Mouse (Mus musculus) granulocyte monocyte progenitor cell, adult 5-6 weeks (primary cell): Measurements from ENCODE around the gene Sectm1a. TPM values are rescaled to one million over a fixed set of nuclear protein-coding genes. Genes with fewer than 3 reads are reported as not detected.
A peak's percentile ranks its signal among the peaks of the same experiment; 100 is the strongest.
"Not testable (repeated sequence)": the region's sequence is repeated elsewhere in the genome, so short reads cannot be mapped to it uniquely, and the experiment has no call there.

Experiments used
- ATAC-seq: replicated peaks from 2 replicates; pipeline ENCODE4 v1.8.0; 2016; ENCODE audit warnings: mild to moderate bottlenecking, moderate TSS enrichment, inconsistent platforms; ENCODE audit not compliant: poor library complexity, severe bottlenecking
- total RNA-seq, 2 experiments: library from RNA; stranded (forward) in 1 of 2; stranded (reverse) in 1 of 2; fragments of 200-712, 200-1000 nt in 1 of 2; fragments of >200 nt in 1 of 2; fragmentation: Nextera tagmentation in 1 of 2; gene quantifications; 2 replicates each; pipeline ENCODE4 v1.2.3; 2014 to 2017

Sectm1a gene
- total RNA-seq, 2 experiments from 2014 or later = not detected

DNA sequence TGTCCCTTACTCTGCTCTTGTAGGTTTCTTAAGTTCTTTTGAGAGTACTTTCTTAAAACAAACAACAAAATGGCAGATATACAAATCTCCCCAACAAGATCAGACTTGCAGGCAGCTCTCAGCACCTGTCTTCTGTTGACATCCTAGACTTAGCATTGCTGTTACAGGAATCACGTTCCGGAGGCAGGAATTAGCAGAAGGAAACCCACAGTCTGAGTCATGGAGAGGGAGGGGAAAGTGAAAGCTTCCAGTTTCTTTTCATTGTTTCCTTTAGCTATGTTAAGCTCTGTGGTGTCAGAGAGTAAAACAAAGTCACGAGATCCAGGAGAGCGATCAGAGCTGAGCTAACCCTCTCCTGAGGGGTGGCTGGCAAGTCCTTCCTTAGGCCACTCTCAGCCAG, 9.9 kb upstream of the Sectm1a start:
- ATAC-seq = peak; percentile 52

- ATAC-seq = no peak
Measured at GRCm38 (mm10) chr11:121089756-121090546, 8.9 kb upstream of the Sectm1a start.

- no peak for ATAC-seq
Measured at GRCm38 (mm10) chr11:121088997-121089396, 8.0 kb upstream of the Sectm1a start.

DNA sequence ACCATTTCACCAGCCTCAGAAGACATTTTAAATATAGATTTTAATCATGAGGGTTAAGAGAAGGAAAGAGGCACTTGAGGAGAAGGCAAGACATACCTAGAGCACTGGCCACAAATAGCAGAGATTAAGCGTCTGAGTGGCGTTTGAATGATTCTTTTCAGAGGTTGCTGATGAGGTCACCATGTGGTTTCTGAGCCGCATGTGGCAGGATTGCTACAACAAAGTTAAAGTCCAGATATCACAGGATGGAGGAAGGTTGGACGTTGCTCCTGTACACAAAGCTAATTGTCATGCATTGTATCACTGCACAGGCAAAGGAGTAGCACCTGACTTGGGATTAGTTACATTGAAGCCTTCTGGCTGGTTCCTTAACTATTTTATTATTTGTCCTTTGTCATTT, 5.3 kb upstream of the Sectm1a start:
- no peak for ATAC-seq

DNA sequence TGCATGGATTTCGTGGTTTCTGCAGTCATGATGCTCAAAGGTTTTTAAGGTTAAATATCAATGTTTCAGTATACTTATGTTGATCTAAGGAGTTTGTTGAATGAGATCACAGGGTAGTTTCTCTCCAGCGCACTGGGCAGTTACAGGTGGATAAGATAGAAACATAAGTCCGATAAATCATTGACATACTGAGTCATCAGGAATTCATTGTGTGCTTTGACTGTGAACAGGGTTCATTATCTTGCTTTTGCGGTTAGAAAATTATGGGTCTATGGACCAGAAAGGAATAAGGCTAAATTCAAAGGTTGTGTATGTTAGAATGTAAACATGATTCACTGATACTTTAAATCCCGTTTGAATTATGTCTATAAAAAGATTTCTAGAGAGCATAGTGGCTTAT, 4.2 kb upstream of the Sectm1a start:
- ATAC-seq = no peak

- peak; percentile 74 for ATAC-seq
Measured at GRCm38 (mm10) chr11:121082857-121083500, 2.0 kb upstream of the Sectm1a start.

DNA sequence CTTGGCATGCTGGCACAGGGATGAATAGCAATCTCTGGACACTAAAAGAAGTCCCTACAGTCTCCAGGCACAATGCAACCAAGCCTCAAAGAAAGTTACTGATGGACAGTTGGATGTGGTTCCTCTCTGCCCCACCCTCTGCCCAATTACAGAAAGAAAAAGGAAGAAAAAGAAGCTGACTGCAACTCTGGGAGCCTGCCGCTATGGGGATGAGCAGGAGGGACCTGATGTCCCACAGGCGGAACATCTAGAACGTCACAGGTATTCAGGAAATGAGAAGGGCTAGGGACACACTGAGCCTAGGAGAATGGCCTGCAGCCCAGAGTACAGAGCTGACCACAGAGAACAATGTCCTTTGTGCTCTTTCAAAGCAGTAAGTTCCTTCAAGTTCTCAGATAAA, 1.2 kb upstream of the Sectm1a start:
- peak; percentile 51 for ATAC-seq

- no peak for ATAC-seq
Measured at GRCm38 (mm10) chr11:121080330-121080729, 690 bp downstream of the Sectm1a start.

- ATAC-seq = peak; percentile 62
Measured at GRCm38 (mm10) chr11:121075655-121076054, 5.4 kb downstream of the Sectm1a start.

GRCm38 (mm10) chr11:121069662-121070061, 11.4 kb downstream of the Sectm1a start:
- not testable (repeated sequence) for ATAC-seq

GRCm38 (mm10) chr11:121067895-121068294, 13.1 kb downstream of the Sectm1a start:
- no peak for ATAC-seq

DNA sequence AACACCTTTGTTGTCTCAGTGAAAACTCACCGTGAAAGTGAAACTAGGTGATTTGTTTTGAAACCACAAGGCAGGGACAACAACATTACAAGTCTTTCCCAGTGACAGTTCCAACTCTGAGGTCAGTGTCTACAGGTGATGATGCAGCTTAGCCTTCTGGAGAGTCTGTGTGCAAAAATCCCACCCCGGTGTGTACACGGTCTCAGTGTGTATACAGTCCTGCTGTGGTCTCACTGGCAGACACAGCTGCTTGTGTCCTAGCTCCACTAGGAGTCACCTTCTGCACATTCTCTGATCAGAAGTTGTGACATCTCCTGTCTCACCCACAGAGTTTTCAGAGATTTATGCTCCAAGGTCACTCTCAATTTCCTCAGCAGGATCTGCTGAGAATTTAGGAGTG, 16.8 kb downstream of the Sectm1a start:
- no peak for ATAC-seq

DNA sequence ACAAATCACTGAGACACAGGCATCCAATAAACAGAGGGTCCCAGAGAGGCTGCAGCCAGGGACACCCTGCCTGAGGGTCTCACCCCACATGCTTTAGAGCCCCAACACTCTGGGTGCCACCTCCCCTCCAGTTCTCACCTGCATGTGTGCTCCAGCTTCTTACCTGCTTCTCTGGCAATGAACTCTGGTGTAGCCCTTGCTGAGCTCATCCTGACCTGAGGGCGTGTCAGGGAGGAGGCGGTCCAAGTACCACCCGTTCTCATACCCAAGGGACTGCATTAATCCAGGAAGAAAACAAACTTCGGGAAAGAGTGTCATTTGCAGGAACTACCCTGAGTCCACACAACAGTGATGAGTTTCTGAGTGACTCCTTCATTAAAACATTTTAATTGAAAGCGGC, 17.6 kb downstream of the Sectm1a start, which contains the start of gene Sectm1b:
TSS of gene Sectm1b (minus strand) at position 191 of the 400 bp plus-strand sequence.
- ATAC-seq = no peak

GRCm38 (mm10) chr11:121061615-121062014, 19.4 kb downstream of the Sectm1a start:
- no peak for ATAC-seq

- ATAC-seq = not testable (repeated sequence)
Measured at GRCm38 (mm10) chr11:121060401-121061067, 20.5 kb downstream of the Sectm1a start.

DNA sequence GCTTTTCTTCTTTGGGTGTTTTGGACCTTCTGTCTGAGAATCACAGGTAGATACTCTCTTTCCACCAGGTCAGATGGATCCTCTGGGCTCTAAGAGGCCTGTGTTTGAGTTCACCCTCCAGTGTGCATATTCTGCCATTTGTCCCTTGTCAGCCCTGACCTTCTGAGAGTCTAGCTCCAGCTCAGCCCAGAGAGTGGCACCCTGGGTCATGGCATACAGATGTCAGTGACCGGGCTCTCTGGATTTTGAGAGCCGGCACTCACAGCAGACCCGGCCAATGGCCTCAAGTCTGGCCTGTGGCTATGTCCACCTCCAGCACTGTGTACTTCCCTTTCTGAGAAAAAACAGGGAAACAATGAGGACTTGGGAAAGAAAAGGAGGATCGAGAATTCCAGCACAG, 21.5 kb downstream of the Sectm1a start:
- ATAC-seq = no peak

DNA sequence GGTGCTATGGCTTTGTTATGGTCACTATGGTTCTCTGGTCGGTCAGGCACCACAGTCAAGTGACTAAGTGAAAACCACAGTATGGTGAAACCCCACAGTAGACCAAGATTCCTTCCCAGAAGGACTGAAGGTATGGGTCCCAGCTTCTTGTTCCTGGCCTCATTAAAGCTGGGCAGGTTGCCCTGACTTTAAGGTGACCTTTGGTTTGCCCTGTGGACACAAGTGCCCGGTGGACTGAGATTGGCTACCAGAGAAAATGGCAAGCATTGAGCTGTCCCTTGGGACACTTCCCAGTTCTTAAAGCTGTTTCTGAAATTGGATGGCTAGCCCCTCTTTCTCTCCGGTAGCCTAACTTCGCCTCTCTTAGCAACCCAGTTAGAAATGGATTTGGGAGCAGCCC, 22.1 kb downstream of the Sectm1a start:
- no peak for ATAC-seq

DNA sequence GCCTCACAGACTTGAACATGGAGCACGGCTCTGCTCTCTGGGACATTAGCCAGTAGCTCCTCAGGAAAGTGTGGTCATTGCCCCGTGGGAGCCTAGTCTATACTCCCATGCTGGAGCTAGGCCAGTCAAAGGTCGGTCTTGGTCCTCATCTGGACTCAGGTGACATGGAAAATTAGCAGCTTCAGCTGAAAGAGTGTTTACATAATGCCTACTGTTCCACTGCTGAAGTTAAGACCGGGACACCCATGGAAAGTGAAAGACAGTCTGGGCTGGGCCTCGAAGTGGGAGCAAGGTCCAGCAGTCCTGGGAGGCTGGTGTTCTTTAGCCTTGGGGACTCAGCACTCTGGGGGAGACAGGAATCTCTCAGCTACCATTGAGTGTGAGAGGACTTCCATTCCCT, 22.9 kb downstream of the Sectm1a start:
- no peak for ATAC-seq

DNA sequence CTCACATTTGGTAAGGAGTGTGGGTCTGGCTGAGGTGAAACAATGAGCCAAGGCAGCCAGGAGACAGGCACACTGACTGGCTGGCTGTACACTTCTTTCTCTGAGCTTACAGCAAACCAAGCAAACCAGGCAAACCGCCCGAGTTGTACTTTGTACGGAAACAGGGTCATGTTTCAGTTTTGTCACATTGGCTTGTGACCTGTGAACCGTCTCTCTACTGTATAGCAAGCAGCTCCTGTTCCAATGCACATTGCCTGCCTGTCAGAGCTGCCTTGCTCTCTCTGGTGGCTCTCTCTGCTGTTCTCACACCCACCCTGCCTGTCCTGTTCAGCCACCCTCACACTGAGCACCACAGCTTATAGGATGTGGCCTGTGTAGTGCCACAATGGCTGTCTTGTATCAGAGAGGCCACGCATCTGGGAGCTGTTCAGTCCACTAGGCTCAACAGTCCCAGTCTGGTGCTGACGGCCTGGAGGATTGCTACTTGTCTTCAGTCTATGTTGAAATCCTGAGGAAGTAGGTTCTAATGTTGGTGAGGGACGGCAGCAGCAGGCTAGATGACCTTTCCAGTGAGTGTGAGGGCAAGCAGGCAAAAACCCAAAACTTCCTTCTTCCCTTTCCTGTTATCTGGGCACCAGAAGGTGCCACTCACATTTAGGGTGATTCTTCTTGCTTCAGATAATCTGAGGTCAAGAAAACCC, 24.3 kb downstream of the Sectm1a start:
- ATAC-seq = peak; percentile 67

DNA sequence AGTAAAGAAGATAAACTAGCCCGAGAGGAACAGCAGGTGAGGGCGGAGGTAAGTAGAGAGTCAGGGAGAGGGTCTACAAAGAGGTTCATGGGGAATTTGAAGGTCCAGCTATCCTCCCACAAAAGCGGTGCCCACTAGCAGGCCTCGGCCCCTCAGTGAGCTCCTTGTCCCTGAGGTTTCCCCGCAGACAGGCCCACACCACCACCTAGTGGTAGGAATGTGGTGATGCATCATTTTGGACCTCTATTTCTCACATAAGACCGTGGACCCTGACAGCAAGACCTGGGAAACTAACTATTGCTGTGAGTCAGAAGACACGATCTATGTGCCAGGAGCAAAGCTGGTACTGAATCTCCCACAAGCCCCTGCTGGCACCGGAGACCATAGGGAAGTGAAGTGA, 27.5 kb downstream of the Sectm1a start:
- peak; percentile 88 for ATAC-seq

DNA sequence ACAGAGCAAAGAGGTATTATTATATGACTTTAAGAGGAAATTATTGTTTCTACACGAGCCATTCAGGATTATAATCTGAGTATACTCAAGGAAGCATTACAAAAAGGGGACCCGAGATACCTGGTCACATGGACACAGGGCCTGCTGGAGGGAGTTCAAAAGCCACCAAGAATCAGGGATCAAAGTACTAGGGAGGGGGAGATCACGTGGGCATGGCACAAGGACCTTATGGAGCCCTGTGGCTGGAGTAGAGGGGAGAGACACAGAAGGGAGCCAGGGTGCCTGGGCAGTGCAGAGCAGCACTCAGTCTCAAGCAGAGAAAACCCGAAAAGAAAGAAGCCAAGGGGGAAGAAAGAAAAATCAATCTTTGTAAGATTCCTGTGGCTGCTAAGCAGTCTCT, 28.6 kb downstream of the Sectm1a start:
- no peak for ATAC-seq
